Mouse (Mus musculus): ENCODE data around the gene Nlrc5. TPM values are rescaled to one million over a fixed set of nuclear protein-coding genes. Genes with fewer than 3 reads are reported as not detected.
"Not testable (repeated sequence)": the region's sequence is repeated elsewhere in the genome, so short reads cannot be mapped to it uniquely, and the experiment has no call there.

The Nlrc5 gene
- polyA plus RNA-seq, 1 experiment = 7.4 TPM

DNA sequence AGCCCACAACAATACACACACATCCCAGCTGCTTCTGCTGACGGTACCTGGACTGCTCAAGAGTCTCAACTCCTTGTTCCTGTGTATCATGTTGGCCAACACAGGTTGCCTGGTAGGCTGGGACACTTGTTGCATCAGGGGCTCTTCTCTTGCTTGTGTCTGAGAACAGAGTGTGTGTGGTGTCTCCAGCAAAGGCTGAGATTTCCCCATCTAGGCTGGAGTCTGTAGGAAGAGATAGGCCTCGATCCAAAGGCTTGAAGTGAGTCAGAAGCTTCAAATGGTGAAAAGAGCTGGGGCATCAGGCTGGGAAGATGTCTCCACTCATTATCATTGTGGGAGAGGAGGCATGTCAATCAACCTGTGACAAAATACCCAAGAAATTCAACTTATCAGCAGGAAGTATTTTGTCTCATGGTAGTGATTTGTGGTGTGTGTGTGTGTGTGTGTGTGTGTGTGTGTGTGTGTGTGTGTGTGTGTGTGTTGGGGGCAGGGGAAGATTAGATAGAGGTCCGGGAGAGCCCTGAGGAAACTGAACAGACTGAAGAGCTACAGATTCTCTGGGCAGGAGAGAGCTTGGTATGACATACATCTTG, 34.7 kb upstream of the Nlrc5 start:
- WGBS = 75% methylated on average over 3 of the region's 3 CpGs
- TF ChIP-seq POLR2A (IDR thresholded peaks at IDR 0.05; ENCODE audit: low read depth, low read length) = no peak
- H3K4me1 ChIP-seq (ENCODE audit: control insufficient read depth, insufficient read depth, insufficient read length, low read length) = no peaks in the 10 kb centered on the region
- H3K27ac ChIP-seq (ENCODE audit: insufficient read depth, low read depth, low read length) = no peak overlapping the region
- peaks cover 35% of the 10 kb centered on the region for H3K36me3 ChIP-seq (ENCODE audit: control insufficient read depth, insufficient read depth, low read length)
- H3K27me3 ChIP-seq (ENCODE audit: control insufficient read depth, insufficient read depth, low read length) = no peaks in the 10 kb centered on the region
- no peak overlapping the region for H3K4me3 ChIP-seq (ENCODE audit: low read depth, low read length)

DNA sequence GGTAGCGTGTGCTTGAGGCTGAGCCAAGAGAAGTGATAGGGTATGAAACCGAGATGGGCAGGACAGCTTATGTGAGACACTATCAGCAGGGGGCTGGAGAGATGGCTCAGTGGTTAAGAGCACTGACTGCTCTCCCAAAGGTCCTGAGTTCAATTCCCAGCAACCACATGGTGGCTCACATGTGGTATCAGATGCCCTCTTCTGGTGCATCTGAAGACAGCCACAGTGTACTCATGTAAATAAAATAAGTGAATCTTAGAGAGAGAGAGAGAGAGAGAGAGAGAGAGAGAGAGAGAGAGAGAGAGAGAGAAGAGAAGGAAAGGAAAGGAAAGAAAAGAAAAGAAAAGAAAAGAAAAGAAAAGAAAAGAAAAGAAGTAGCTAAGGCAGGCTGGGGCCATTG, 34.2 kb upstream of the Nlrc5 start:
- 70% methylated on average over 2 of the region's 2 CpGs for WGBS
- H3K27ac ChIP-seq (ENCODE audit: insufficient read depth, low read depth, low read length); H3K27me3 ChIP-seq (ENCODE audit: control insufficient read depth, insufficient read depth, low read length); H3K4me1 ChIP-seq (ENCODE audit: control insufficient read depth, insufficient read depth, insufficient read length, low read length); H3K4me3 ChIP-seq (ENCODE audit: low read depth, low read length): not testable (repeated sequence)
- peak; percentile 29; the same call in 1 of the 2 replicates for TF ChIP-seq CTCF (IDR thresholded peaks at IDR 0.05; ENCODE audit: extremely low read depth, insufficient read length, insufficient replicate concordance, low read depth, low read length)
- H3K36me3 ChIP-seq (ENCODE audit: control insufficient read depth, insufficient read depth, low read length) = peaks cover 30% of the 10 kb centered on the region

GRCm38 (mm10) chr8:94408443-94409080, 25.6 kb upstream of the Nlrc5 start:
- Histone ChIP-seq H3K4me3 (ENCODE audit: low read depth, low read length) (no peak overlapping the region), H3K36me3 (ENCODE audit: control insufficient read depth, insufficient read depth, low read length) (no peaks in the 10 kb centered on the region), H3K27ac (ENCODE audit: insufficient read depth, low read depth, low read length) (no peak overlapping the region), H3K27me3 (ENCODE audit: control insufficient read depth, insufficient read depth, low read length) (no peaks in the 10 kb centered on the region; the same call in 1 of the 2 replicates), H3K4me1 (ENCODE audit: control insufficient read depth, insufficient read depth, insufficient read length, low read length) (peaks cover 2% of the 10 kb centered on the region; the same call in 1 of the 2 replicates)
- TF ChIP-seq POLR2A (IDR thresholded peaks at IDR 0.05; ENCODE audit: low read depth, low read length) = no peak
- TF ChIP-seq CTCF (IDR thresholded peaks at IDR 0.05; ENCODE audit: extremely low read depth, insufficient read length, insufficient replicate concordance, low read depth, low read length) = no peak
- 50% methylated on average over 8 of the region's 8 CpGs for WGBS

GRCm38 (mm10) chr8:94409523-94409922, 24.6 kb upstream of the Nlrc5 start:
- peaks cover 2% of the 10 kb centered on the region; the same call in 1 of the 2 replicates for H3K4me1 ChIP-seq (ENCODE audit: control insufficient read depth, insufficient read depth, insufficient read length, low read length)
- H3K27ac ChIP-seq (ENCODE audit: insufficient read depth, low read depth, low read length) = no peak overlapping the region
- TF ChIP-seq POLR2A (IDR thresholded peaks at IDR 0.05; ENCODE audit: low read depth, low read length) (no peak), CTCF (IDR thresholded peaks at IDR 0.05; ENCODE audit: extremely low read depth, insufficient read length, insufficient replicate concordance, low read depth, low read length) (no peak)
- no peak overlapping the region for H3K4me3 ChIP-seq (ENCODE audit: low read depth, low read length)
- H3K36me3 ChIP-seq (ENCODE audit: control insufficient read depth, insufficient read depth, low read length) = no peaks in the 10 kb centered on the region
- no peaks in the 10 kb centered on the region; the same call in 1 of the 2 replicates for H3K27me3 ChIP-seq (ENCODE audit: control insufficient read depth, insufficient read depth, low read length)
- 82% methylated on average over 7 of the region's 7 CpGs for WGBS

DNA sequence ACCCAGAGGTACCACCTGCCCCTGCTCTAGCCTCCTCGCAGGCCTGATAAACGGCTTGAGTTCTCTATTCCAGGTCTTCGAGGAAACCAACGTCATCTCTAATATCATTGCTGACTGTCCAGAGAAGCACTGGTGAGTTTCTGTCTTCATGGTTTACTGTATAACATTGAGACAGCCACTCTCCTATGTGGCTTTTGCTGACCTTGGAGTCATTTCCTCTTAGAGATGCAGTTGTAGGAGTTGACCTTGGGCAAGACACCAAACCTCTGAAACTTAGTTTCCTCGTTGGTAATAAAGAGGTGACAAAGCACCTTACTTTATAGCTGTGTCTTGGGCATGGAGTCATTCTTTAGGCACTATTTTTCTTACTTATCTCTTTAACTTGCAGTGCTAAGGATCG, 21.6 kb upstream of the Nlrc5 start:
- H3K27ac ChIP-seq (ENCODE audit: insufficient read depth, low read depth, low read length) = no peak overlapping the region
- H3K36me3 ChIP-seq (ENCODE audit: control insufficient read depth, insufficient read depth, low read length) = no peaks in the 10 kb centered on the region
- 61% methylated on average over 6 of the region's 6 CpGs for WGBS
- TF ChIP-seq POLR2A (IDR thresholded peaks at IDR 0.05; ENCODE audit: low read depth, low read length) (no peak), CTCF (IDR thresholded peaks at IDR 0.05; ENCODE audit: extremely low read depth, insufficient read length, insufficient replicate concordance, low read depth, low read length) (no peak)
- peaks cover 2% of the 10 kb centered on the region; the same call in 1 of the 2 replicates for H3K4me1 ChIP-seq (ENCODE audit: control insufficient read depth, insufficient read depth, insufficient read length, low read length)
- H3K4me3 ChIP-seq (ENCODE audit: low read depth, low read length) = no peak overlapping the region
- H3K27me3 ChIP-seq (ENCODE audit: control insufficient read depth, insufficient read depth, low read length) = no peaks in the 10 kb centered on the region; the same call in 1 of the 2 replicates

DNA sequence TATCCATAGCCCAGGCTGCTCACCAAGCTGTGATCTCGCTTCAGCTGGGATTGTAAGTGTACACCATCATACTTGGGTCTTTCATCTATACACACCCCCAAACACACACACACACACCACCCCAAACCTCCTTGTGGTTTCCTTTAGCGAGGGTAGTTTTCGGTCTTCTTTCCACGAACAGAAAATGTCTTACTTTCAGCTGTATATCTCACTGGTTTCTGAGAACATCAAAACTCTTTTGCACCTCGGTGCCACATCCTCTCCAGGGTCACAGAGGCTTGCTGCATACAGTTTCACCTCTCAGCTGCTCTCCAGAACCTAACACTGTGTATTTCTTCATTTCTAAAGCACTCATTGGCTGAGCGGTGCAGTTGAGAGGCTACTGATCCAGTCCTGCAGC, 20.6 kb upstream of the Nlrc5 start:
- no peak for TF ChIP-seq CTCF (IDR thresholded peaks at IDR 0.05; ENCODE audit: extremely low read depth, insufficient read length, insufficient replicate concordance, low read depth, low read length)
- no peak for TF ChIP-seq POLR2A (IDR thresholded peaks at IDR 0.05; ENCODE audit: low read depth, low read length)
- Histone ChIP-seq H3K27me3 (ENCODE audit: control insufficient read depth, insufficient read depth, low read length) (no peaks in the 10 kb centered on the region; the same call in 1 of the 2 replicates), H3K4me3 (ENCODE audit: low read depth, low read length) (no peak overlapping the region), H3K4me1 (ENCODE audit: control insufficient read depth, insufficient read depth, insufficient read length, low read length) (peaks cover 2% of the 10 kb centered on the region; the same call in 1 of the 2 replicates), H3K27ac (ENCODE audit: insufficient read depth, low read depth, low read length) (peak overlapping the region; percentile 19; the same call in 1 of the 2 replicates), H3K36me3 (ENCODE audit: control insufficient read depth, insufficient read depth, low read length) (no peaks in the 10 kb centered on the region)
- WGBS = 72% methylated on average over 6 of the region's 6 CpGs

GRCm38 (mm10) chr8:94415218-94415617, 18.9 kb upstream of the Nlrc5 start:
- TF ChIP-seq POLR2A (IDR thresholded peaks at IDR 0.05; ENCODE audit: low read depth, low read length) = no peak
- no peak for TF ChIP-seq CTCF (IDR thresholded peaks at IDR 0.05; ENCODE audit: extremely low read depth, insufficient read length, insufficient replicate concordance, low read depth, low read length)
- 62% methylated on average over 2 of the region's 2 CpGs for WGBS
- Histone ChIP-seq H3K27ac (ENCODE audit: insufficient read depth, low read depth, low read length) (peak overlapping the region; percentile 0; the same call in 1 of the 2 replicates), H3K4me3 (ENCODE audit: low read depth, low read length) (no peak overlapping the region), H3K27me3 (ENCODE audit: control insufficient read depth, insufficient read depth, low read length) (no peaks in the 10 kb centered on the region; the same call in 1 of the 2 replicates), H3K36me3 (ENCODE audit: control insufficient read depth, insufficient read depth, low read length) (no peaks in the 10 kb centered on the region), H3K4me1 (ENCODE audit: control insufficient read depth, insufficient read depth, insufficient read length, low read length) (peaks cover 2% of the 10 kb centered on the region; the same call in 1 of the 2 replicates)

All from small intestine, adult 2 months (tissue).